Mouse (Mus musculus) kidney, postnatal 10 days (tissue): ENCODE measurements around the gene Cmtr1.

Experiments used
- DNase-seq: peaks from one replicate; pipeline ENCODE4 v3.0.0; 2021; ENCODE audit warnings: mixed read lengths

The Cmtr1 gene

GRCm38 (mm10) chr17:29669936-29670335, 9.5 kb downstream of the Cmtr1 start:
- DNase-seq = no peak

GRCm38 (mm10) chr17:29671021-29671420, 10.6 kb downstream of the Cmtr1 start:
- DNase-seq = no peak

GRCm38 (mm10) chr17:29673325-29673724, 12.9 kb downstream of the Cmtr1 start:
- no peak for DNase-seq

- DNase-seq = no peak
Measured at GRCm38 (mm10) chr17:29678526-29678925, 18.1 kb downstream of the Cmtr1 start.

GRCm38 (mm10) chr17:29679038-29679767, 18.8 kb downstream of the Cmtr1 start:
- no peak for DNase-seq

- peak; percentile 91 for DNase-seq
Measured at GRCm38 (mm10) chr17:29680174-29680573, 19.8 kb downstream of the Cmtr1 start.

GRCm38 (mm10) chr17:29680921-29681320, 20.5 kb downstream of the Cmtr1 start:
- no peak for DNase-seq

GRCm38 (mm10) chr17:29681669-29682068, 21.3 kb downstream of the Cmtr1 start:
- no peak for DNase-seq

- DNase-seq = no peak
Measured at GRCm38 (mm10) chr17:29682261-29682660, 21.9 kb downstream of the Cmtr1 start.

- no peak for DNase-seq
Measured at GRCm38 (mm10) chr17:29683127-29683526, 22.7 kb downstream of the Cmtr1 start.

- no peak for DNase-seq
Measured at GRCm38 (mm10) chr17:29684275-29684674, 23.9 kb downstream of the Cmtr1 start.

- DNase-seq = no peak
Measured at GRCm38 (mm10) chr17:29686771-29687170, 26.4 kb downstream of the Cmtr1 start.

GRCm38 (mm10) chr17:29687373-29687772, 27.0 kb downstream of the Cmtr1 start:
- DNase-seq = no peak

GRCm38 (mm10) chr17:29688610-29689009, 28.2 kb downstream of the Cmtr1 start:
- DNase-seq = no peak

GRCm38 (mm10) chr17:29690257-29690656, 29.9 kb downstream of the Cmtr1 start:
- DNase-seq = no peak

- DNase-seq = no peak
Measured at GRCm38 (mm10) chr17:29692827-29693226, 32.4 kb downstream of the Cmtr1 start.

GRCm38 (mm10) chr17:29693571-29693970, 33.2 kb downstream of the Cmtr1 start:
- DNase-seq = no peak

GRCm38 (mm10) chr17:29694516-29694915, 34.1 kb downstream of the Cmtr1 start:
- DNase-seq = no peak

GRCm38 (mm10) chr17:29696940-29697339, 36.5 kb downstream of the Cmtr1 start:
- DNase-seq = no peak

GRCm38 (mm10) chr17:29698421-29698820, 38.0 kb downstream of the Cmtr1 start:
- no peak for DNase-seq

GRCm38 (mm10) chr17:29700573-29700972, 40.2 kb downstream of the Cmtr1 start:
- DNase-seq = no peak

- no peak for DNase-seq
Measured at GRCm38 (mm10) chr17:29702938-29703710, 42.7 kb downstream of the Cmtr1 start.

- peak; percentile 75 for DNase-seq
Measured at GRCm38 (mm10) chr17:29704781-29705180, 44.4 kb downstream of the Cmtr1 start.

GRCm38 (mm10) chr17:29705881-29706280, 45.5 kb downstream of the Cmtr1 start:
- DNase-seq = no peak
